Mouse (Mus musculus): ENCODE results near the gene Myoz1.
"Not testable (repeated sequence)": the region's sequence is repeated elsewhere in the genome, so short reads cannot be mapped to it uniquely, and the experiment has no call there.

Myoz1 gene

GRCm38 (mm10) chr14:20638702-20639101 is 17.6 kb downstream of the Myoz1 start:
- DNase-seq (ENCODE audit: low spot score in 2 of 2) = no peak

GRCm38 (mm10) chr14:20637818-20638574 is 18.3 kb downstream of the Myoz1 start:
- DNase-seq (ENCODE audit: low spot score in 2 of 2) = no peak

DNA sequence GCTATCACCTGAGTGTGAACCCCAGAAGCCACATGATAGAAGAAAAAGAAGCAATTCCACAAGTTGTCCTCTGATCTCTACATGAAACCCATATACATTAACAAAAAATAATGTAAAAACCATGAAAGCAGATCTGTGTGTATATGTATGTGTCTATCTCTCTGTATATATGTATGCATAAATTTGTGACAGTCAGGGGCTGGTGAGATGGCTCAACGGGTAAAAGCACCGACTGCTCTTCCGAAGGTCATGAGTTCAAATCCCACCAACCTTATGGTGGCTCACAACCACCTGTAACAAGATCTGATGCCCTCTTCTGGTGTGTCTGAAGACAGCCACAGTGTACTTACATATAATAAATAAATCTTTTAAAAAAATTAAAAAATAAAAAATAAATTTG is 19.4 kb downstream of the Myoz1 start:
- not testable (repeated sequence) for DNase-seq (ENCODE audit: low spot score in 2 of 2)

DNA sequence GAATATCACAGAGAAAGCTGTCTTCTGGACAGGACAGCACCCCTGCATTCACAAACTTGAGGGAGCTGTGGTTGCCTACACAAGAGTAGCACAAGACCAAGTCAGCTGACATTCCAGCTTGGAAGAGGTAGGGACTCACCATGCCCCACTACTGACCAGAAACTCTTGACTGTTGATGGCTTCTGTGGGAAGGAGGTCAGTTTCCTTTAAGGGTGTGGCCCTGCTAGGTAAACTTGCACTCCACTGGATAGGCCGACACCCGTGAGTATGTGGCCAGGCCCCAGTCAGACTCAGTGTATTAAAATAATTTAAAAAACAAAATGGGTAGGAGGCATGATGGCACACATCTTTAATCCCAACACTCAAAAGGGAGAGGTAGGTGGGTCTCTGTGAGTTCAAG is 20.8 kb downstream of the Myoz1 start:
- DNase-seq (ENCODE audit: low spot score in 2 of 2) = no peak

DNA sequence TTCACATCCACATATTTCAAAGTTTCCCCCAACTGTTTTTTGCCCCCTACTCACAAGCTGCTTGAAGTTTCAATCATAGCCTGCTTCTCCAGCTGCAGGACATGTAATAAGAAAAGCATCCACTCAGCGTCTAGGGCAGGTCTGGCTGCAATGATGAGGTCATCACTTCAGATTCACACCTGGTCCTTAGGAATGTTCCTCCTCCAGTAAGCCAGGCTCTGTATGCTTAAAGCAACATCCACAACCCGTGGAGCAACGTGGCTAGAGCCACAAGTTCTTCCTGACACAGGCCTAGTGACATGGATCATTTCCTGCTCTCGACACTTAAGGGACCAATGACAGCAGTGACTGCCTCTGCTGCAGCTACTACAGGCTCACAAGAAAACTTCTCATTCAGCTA is 25.1 kb downstream of the Myoz1 start:
- no peak for DNase-seq (ENCODE audit: low spot score in 2 of 2)

DNA sequence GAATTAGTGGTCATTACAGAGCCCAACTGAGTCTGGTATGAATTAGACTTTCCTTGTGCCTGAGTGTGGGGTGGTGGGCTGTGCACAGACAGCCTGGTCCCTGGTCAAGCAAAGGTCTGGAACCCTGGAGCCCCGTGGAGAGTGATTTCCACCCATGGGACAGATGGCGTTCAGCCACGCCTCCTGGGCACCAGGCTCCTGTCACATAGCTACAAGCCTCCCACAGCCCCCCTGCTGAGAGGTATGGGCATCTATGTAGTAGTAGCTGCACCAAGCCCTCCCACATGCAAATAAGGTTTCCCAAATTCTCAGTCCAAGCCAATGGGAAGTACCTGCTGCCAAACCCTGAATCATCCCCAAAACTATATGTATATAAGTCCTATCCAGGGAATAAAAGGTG is 29.4 kb downstream of the Myoz1 start:
- DNase-seq (ENCODE audit: low spot score in 2 of 2) = no peak

DNA sequence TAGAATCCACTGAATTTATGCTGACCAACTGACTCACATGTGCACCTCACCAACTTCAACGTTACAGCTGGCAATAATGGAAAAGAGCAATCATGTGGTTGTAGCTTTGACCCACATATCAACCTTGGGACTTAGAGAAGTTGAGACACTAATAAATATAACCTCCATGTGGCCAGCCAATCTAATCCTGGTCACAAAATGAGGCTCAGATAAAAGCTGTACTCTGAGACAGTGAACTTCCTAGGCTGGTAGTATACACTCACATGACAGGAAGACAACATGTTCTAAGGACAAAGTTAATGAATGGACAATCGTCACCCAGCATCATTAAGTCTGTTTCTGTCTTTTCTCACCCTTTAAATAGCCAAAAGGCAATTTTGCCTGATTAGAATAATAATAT is 29.9 kb downstream of the Myoz1 start:
- no peak for DNase-seq (ENCODE audit: low spot score in 2 of 2)

DNA sequence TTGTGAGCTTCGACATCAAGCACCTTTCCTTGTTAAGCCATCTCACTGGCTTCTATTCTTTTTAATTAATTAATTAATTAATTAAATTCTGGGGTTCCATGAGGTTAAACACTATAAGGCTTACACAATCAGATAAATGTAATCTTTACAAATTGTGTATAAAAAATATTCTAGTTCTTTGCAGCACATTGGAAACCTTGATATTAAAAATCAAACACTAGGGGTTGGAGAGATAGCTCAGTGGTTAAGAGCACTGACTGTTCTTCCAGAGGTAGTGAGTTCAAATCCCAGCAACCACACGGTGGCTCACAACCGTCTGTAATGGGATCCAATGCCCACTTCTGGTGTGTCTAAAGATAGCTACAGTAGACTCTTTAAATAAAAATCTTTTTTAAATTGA is 33.4 kb downstream of the Myoz1 start:
- no peak for DNase-seq (ENCODE audit: low spot score in 2 of 2)

DNA sequence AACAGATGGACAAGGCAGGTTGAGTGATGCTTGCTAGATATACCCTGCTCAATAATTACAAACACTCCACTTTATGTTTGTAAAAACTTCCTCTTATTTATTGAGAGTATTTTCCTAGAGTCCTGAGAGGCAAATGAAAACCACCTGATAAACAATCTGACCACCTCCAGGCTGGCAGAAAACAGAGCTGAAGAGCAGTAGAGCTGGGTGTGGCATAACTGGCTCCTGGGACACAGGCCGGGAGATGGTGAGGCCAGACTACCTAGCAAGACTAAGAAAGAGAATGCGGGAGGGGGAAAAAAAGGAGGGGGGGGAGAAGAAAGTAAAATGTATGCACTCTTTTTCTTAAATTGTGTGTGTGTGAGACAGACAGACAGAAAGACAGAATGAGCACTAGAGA is 33.9 kb downstream of the Myoz1 start:
- DNase-seq (ENCODE audit: low spot score in 2 of 2) = no peak

DNA sequence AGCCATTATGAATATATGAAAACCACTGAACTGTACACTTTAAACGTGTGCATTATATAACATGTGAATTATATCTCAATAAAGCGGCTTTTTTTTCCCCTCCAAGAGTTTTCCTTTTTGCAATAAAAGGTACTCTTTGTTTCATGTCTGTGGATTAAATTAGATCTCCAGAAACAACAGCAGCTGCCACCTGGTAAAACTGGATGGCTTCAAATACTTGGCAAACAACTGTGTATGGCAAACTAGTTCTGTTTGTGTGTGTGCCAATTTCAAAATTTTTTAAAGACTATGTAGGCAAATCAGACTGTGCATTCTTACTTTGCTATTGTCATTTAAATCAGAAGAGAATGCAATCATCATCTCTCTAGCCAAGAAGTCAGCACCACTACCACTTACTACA is 34.4 kb downstream of the Myoz1 start:
- no peak for DNase-seq (ENCODE audit: low spot score in 2 of 2)

GRCm38 (mm10) chr14:20619131-20619530 is 37.2 kb downstream of the Myoz1 start:
- no peak for DNase-seq (ENCODE audit: low spot score in 2 of 2)

GRCm38 (mm10) chr14:20618211-20618610 is 38.1 kb downstream of the Myoz1 start:
- DNase-seq (ENCODE audit: low spot score in 2 of 2) = no peak

GRCm38 (mm10) chr14:20616421-20616820 is 39.9 kb downstream of the Myoz1 start:
- no peak for DNase-seq (ENCODE audit: low spot score in 2 of 2)

DNA sequence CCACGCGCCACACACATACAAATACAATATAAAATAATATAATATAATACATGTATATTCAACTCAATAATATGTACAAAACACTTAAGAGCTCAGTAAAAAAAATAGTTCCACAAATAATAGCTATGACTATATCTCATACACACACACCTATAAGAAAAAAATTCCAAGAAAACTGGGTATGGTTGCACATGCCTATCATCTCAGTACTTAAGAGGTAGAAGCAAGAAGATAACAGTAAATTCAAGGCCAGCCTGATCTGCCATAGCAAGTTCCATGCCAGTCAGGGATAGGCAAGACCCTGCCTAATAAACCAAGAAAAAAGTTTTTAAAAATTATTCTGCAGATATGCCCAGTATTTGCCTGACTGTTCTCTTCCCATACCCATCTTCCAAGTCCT is 41.3 kb downstream of the Myoz1 start:
- no peak for DNase-seq (ENCODE audit: low spot score in 2 of 2)

- DNase-seq (ENCODE audit: low spot score in 2 of 2) = no peak
These were observed 43.5 kb downstream of the Myoz1 start for GRCm38 (mm10) chr14:20612820-20613219.

GRCm38 (mm10) chr14:20610146-20610545 is 46.2 kb downstream of the Myoz1 start:
- no peak for DNase-seq (ENCODE audit: low spot score in 2 of 2)

DNA sequence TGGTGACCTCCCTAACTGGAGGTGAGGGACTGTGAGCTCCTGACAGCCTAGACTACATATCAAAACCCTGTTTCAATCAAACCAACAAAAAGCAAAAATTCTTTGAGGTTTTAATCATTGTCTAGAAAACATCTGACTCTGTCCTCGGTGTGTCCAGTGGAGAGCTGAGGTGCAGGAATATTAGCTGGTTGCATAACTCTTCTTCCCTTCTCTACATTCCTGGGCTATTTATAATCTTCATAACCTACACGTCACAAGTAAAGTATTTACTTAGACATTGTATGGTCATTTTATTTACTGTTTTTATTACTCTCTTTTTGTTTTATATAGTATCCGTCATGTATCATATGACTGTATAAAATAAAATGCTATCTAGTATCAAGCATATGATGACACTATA is 46.8 kb downstream of the Myoz1 start:
- DNase-seq (ENCODE audit: low spot score in 2 of 2) = no peak

DNA sequence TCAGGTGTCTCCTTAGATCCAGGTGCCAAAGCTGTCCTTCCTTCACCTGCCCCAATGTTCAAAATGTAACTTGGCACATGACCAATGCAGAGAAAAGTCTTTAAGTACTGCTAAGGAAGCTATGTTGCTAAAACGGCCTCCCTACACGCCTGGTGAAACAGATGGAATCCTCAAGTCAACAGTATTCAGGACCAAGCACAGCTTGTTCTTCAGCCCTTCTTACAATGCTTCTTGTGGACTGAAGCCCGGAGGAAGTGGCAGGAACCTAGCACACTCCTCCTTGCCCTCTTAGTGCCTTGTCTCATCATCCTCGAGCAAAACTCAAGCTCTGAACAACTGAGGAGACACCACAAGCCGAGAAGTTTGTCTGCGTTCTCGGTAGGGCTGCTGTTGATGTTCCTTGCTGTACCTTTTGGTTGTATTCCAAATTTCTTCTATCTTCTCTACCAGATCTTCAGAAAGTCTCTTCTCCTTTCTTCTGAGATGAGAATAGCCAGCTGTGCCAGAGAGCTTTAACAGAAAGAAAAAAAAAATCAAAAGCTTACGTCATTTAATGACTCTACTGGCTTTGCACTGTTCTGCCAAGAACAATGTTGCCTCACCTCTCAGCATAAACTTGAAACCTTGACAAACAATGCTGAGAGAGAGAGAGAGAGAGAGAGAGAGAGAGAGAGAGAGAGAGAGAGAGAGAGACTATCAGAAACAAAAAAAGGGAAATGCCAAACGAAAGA is 48.8 kb downstream of the Myoz1 start:
- no peak for DNase-seq (ENCODE audit: low spot score in 2 of 2)

GRCm38 (mm10) chr14:20601287-20601686 is 55.1 kb downstream of the Myoz1 start:
- DNase-seq (ENCODE audit: low spot score in 2 of 2) = no peak

DNA sequence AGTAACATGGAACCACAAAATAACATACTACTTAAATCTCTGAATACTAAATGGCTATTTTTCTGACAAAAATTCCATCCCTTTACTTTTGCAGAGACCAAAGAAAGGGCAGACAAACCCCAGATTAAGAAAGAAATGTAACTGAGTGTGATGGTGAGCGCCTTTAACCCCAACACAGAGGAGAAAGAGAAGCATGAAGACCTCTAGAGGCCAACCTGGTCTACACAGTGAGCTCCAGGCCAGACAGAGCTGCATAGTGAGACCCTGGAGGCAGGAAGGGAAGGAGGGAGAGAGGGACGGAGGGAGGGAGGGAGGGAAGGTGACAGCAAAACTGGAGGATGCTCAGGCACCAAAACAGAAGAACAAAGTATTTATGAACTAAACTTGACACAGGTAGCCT is 56.1 kb downstream of the Myoz1 start:
- no peak for DNase-seq (ENCODE audit: low spot score in 2 of 2)

DNA sequence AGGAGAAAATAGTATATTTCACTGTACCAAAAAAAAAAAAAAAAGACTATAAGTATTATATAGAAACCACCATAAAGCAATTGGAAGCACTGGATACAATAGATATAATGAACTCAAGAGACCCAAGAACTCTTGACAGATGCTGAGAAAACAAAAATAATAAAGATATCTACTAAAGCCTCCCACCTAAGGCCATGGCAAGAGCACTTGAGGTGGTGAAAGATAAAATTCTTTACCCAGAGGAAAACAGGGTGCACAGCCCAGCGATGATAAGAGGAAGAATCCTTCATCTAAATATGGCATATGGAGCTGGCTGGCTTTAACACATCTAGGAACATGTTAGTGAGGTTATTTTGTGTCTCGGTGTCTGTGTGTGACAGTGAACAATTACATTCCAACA is 56.8 kb downstream of the Myoz1 start:
- DNase-seq (ENCODE audit: low spot score in 2 of 2) = no peak
